Mouse (Mus musculus): ENCODE data around the gene Tmem268. TPM values are rescaled to one million over a fixed set of nuclear protein-coding genes. Genes with fewer than 3 reads are reported as not detected.

Gene Tmem268
- polyA plus RNA-seq, 1 experiment from 2014 or later, result 7.5 TPM

GRCm38 (mm10) chr4:63548491-63548890, 10.1 kb upstream of the Tmem268 start:
- Histone ChIP-seq H3K36me3 (replicated peaks; ENCODE audit: control insufficient read depth, insufficient read depth, low read depth, low read length) (peaks cover 3% of the 10 kb centered on the region), H3K4me2 (ENCODE audit: low read depth, low read length) (no peak overlapping the region), H3K9me3 (replicated peaks; ENCODE audit: control insufficient read depth, low read length) (no peaks in the 10 kb centered on the region), H3K4me3 (ENCODE audit: low read depth, low read length) (no peak overlapping the region), H3K27me3 (ENCODE audit: control insufficient read depth, insufficient read depth, low read length) (no peaks in the 10 kb centered on the region), H3K27ac (replicated peaks; ENCODE audit: low read depth, low read length) (no peak overlapping the region), H3K4me1 (ENCODE audit: control insufficient read depth, insufficient read depth, low read length) (no peaks in the 10 kb centered on the region), H3K9ac (replicated peaks; ENCODE audit: low read length) (no peak overlapping the region)
- ATAC-seq (replicated peaks; ENCODE audit: insufficient number of reproducible peaks, low FRiP score, low TSS enrichment, low read depth) (no peak), DNase-seq (ENCODE audit: low spot score) (no peak)
- WGBS, result 93% methylated on average over 3 of the region's 3 CpGs

GRCm38 (mm10) chr4:63550908-63551307, 7.7 kb upstream of the Tmem268 start:
- Histone ChIP-seq H3K27ac (replicated peaks; ENCODE audit: low read depth, low read length) (no peak overlapping the region), H3K27me3 (ENCODE audit: control insufficient read depth, insufficient read depth, low read length) (no peaks in the 10 kb centered on the region), H3K4me2 (ENCODE audit: low read depth, low read length) (no peak overlapping the region), H3K9me3 (replicated peaks; ENCODE audit: control insufficient read depth, low read length) (no peaks in the 10 kb centered on the region), H3K4me1 (ENCODE audit: control insufficient read depth, insufficient read depth, low read length) (no peaks in the 10 kb centered on the region), H3K9ac (replicated peaks; ENCODE audit: low read length) (no peak overlapping the region), H3K36me3 (replicated peaks; ENCODE audit: control insufficient read depth, insufficient read depth, low read depth, low read length) (peaks cover 3% of the 10 kb centered on the region), H3K4me3 (ENCODE audit: low read depth, low read length) (no peak overlapping the region)
- no peak for DNase-seq (ENCODE audit: low spot score)
- no peak for ATAC-seq (replicated peaks; ENCODE audit: insufficient number of reproducible peaks, low FRiP score, low TSS enrichment, low read depth)
- WGBS, result 90% methylated on average over 3 of the region's 3 CpGs

- Histone ChIP-seq H3K36me3 (replicated peaks; ENCODE audit: control insufficient read depth, insufficient read depth, low read depth, low read length) (peaks cover 3% of the 10 kb centered on the region), H3K4me1 (ENCODE audit: control insufficient read depth, insufficient read depth, low read length) (peaks cover 4% of the 10 kb centered on the region; the same call in 1 of the 2 replicates), H3K27ac (replicated peaks; ENCODE audit: low read depth, low read length) (no peak overlapping the region), H3K9ac (replicated peaks; ENCODE audit: low read length) (no peak overlapping the region), H3K9me3 (replicated peaks; ENCODE audit: control insufficient read depth, low read length) (no peaks in the 10 kb centered on the region), H3K4me2 (ENCODE audit: low read depth, low read length) (no peak overlapping the region), H3K4me3 (ENCODE audit: low read depth, low read length) (no peak overlapping the region), H3K27me3 (ENCODE audit: control insufficient read depth, insufficient read depth, low read length) (no peaks in the 10 kb centered on the region)
- no peak for ATAC-seq (replicated peaks; ENCODE audit: insufficient number of reproducible peaks, low FRiP score, low TSS enrichment, low read depth)
- 75% methylated on average over 1 of the region's 1 CpGs for WGBS
- DNase-seq (ENCODE audit: low spot score), result no peak
Measured at GRCm38 (mm10) chr4:63552865-63553264, 5.7 kb upstream of the Tmem268 start.

- no peak for ATAC-seq (replicated peaks; ENCODE audit: insufficient number of reproducible peaks, low FRiP score, low TSS enrichment, low read depth)
- H3K27me3 ChIP-seq (ENCODE audit: control insufficient read depth, insufficient read depth, low read length), result no peaks in the 10 kb centered on the region
- H3K9me3 ChIP-seq (replicated peaks; ENCODE audit: control insufficient read depth, low read length), result no peaks in the 10 kb centered on the region
- no peak overlapping the region for H3K4me2 ChIP-seq (ENCODE audit: low read depth, low read length)
- WGBS, result 70% methylated on average over 4 of the region's 4 CpGs
- H3K27ac ChIP-seq (replicated peaks; ENCODE audit: low read depth, low read length), result no peak overlapping the region
- no peak for DNase-seq (ENCODE audit: low spot score)
- H3K4me1 ChIP-seq (ENCODE audit: control insufficient read depth, insufficient read depth, low read length), result peaks cover 4% of the 10 kb centered on the region; the same call in 1 of the 2 replicates
- H3K9ac ChIP-seq (replicated peaks; ENCODE audit: low read length), result no peak overlapping the region
- peaks cover 2% of the 10 kb centered on the region for H3K36me3 ChIP-seq (replicated peaks; ENCODE audit: control insufficient read depth, insufficient read depth, low read depth, low read length)
- H3K4me3 ChIP-seq (ENCODE audit: low read depth, low read length), result no peak overlapping the region
Measured at GRCm38 (mm10) chr4:63553789-63554576, 4.6 kb upstream of the Tmem268 start.

GRCm38 (mm10) chr4:63554616-63555015, 4.0 kb upstream of the Tmem268 start:
- DNase-seq (ENCODE audit: low spot score) (no peak), ATAC-seq (replicated peaks; ENCODE audit: insufficient number of reproducible peaks, low FRiP score, low TSS enrichment, low read depth) (no peak)
- H3K27ac ChIP-seq (replicated peaks; ENCODE audit: low read depth, low read length), result no peak overlapping the region
- no peak overlapping the region for H3K4me3 ChIP-seq (ENCODE audit: low read depth, low read length)
- H3K36me3 ChIP-seq (replicated peaks; ENCODE audit: control insufficient read depth, insufficient read depth, low read depth, low read length), result no peaks in the 10 kb centered on the region; the same call in none of the 2 replicates
- H3K4me1 ChIP-seq (ENCODE audit: control insufficient read depth, insufficient read depth, low read length), result peaks cover 6% of the 10 kb centered on the region; the same call in 1 of the 2 replicates
- no peak overlapping the region for H3K9ac ChIP-seq (replicated peaks; ENCODE audit: low read length)
- H3K27me3 ChIP-seq (ENCODE audit: control insufficient read depth, insufficient read depth, low read length), result no peaks in the 10 kb centered on the region
- 62% methylated on average over 3 of the region's 3 CpGs for WGBS
- no peak overlapping the region for H3K4me2 ChIP-seq (ENCODE audit: low read depth, low read length)
- H3K9me3 ChIP-seq (replicated peaks; ENCODE audit: control insufficient read depth, low read length), result no peaks in the 10 kb centered on the region

GRCm38 (mm10) chr4:63555111-63555510, 3.5 kb upstream of the Tmem268 start:
- ATAC-seq (replicated peaks; ENCODE audit: insufficient number of reproducible peaks, low FRiP score, low TSS enrichment, low read depth) (no peak), DNase-seq (ENCODE audit: low spot score) (no peak)
- Histone ChIP-seq H3K36me3 (replicated peaks; ENCODE audit: control insufficient read depth, insufficient read depth, low read depth, low read length) (no peaks in the 10 kb centered on the region; the same call in none of the 2 replicates), H3K4me1 (ENCODE audit: control insufficient read depth, insufficient read depth, low read length) (peaks cover 6% of the 10 kb centered on the region; the same call in 1 of the 2 replicates), H3K27ac (replicated peaks; ENCODE audit: low read depth, low read length) (no peak overlapping the region), H3K4me3 (ENCODE audit: low read depth, low read length) (no peak overlapping the region), H3K9me3 (replicated peaks; ENCODE audit: control insufficient read depth, low read length) (no peaks in the 10 kb centered on the region), H3K9ac (replicated peaks; ENCODE audit: low read length) (no peak overlapping the region), H3K4me2 (ENCODE audit: low read depth, low read length) (no peak overlapping the region), H3K27me3 (ENCODE audit: control insufficient read depth, insufficient read depth, low read length) (no peaks in the 10 kb centered on the region)
- 87% methylated on average over 2 of the region's 2 CpGs for WGBS

GRCm38 (mm10) chr4:63556665-63557064, 1.9 kb upstream of the Tmem268 start:
- no peak for DNase-seq (ENCODE audit: low spot score)

More at GRCm38 (mm10) chr4:63556665-63557064, 1.9 kb upstream of the Tmem268 start:
- Histone ChIP-seq H3K36me3 (replicated peaks; ENCODE audit: control insufficient read depth, insufficient read depth, low read depth, low read length) (no peaks in the 10 kb centered on the region; the same call in none of the 2 replicates), H3K9ac (replicated peaks; ENCODE audit: low read length) (no peak overlapping the region), H3K27me3 (ENCODE audit: control insufficient read depth, insufficient read depth, low read length) (no peaks in the 10 kb centered on the region), H3K27ac (replicated peaks; ENCODE audit: low read depth, low read length) (no peak overlapping the region), H3K4me1 (ENCODE audit: control insufficient read depth, insufficient read depth, low read length) (peaks cover 6% of the 10 kb centered on the region; the same call in 1 of the 2 replicates), H3K4me2 (ENCODE audit: low read depth, low read length) (no peak overlapping the region), H3K4me3 (ENCODE audit: low read depth, low read length) (no peak overlapping the region), H3K9me3 (replicated peaks; ENCODE audit: control insufficient read depth, low read length) (no peaks in the 10 kb centered on the region)
- WGBS, result 66% methylated on average over 5 of the region's 5 CpGs
- ATAC-seq (replicated peaks; ENCODE audit: insufficient number of reproducible peaks, low FRiP score, low TSS enrichment, low read depth), result no peak
